Mouse (Mus musculus): ENCODE data around the gene Gm10553. TPM values are rescaled to one million over a fixed set of nuclear protein-coding genes. Genes with fewer than 3 reads are reported as not detected.
"Not testable (repeated sequence)": the region's sequence is repeated elsewhere in the genome, so short reads cannot be mapped to it uniquely, and the experiment has no call there.

The Gm10553 gene
- polyA plus RNA-seq (2012; rRNA removed) (not detected in 2 replicates), polyA plus RNA-seq (2014; fragmentation: Nextera tagmentation; extraction: Ambion mirVana) (not detected in 2 replicates)

DNA sequence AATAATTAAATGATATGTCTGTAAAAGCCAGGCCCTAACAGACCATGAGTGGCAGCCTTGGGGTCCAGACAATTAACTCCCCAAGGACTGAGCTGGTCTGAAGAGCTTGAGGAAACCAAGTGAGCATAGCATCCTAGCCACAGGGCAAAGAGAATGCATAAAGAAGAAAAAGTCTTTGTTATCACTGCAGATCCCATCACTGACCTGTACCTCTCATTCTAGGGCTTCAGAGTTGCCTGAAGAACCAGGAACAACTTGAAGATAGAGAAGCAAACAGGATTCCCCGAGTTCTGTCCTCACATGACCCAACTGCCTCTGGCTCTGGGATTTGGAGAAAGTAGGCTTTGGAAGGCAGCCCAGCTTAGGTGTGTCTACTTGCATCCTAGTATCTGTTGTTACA lies at the start of gene Gm10553:
TSS of gene Gm10553 (plus strand) at position 301 of the 400 bp plus-strand sequence.
- WGBS: 69% methylated on average over 1 of the region's 1 CpGs
- not testable (repeated sequence) for H3K9me3 ChIP-seq (ENCODE audit: control insufficient read depth, low read length); H3K36me3 ChIP-seq (ENCODE audit: control insufficient read depth, insufficient read depth, low read length); DNase-seq (ENCODE audit: low spot score); H3K27ac ChIP-seq (replicated peaks; ENCODE audit: low read depth, low read length); H3K9ac ChIP-seq (ENCODE audit: low read depth, low read length, severe bottlenecking); ATAC-seq (ENCODE audit: low FRiP score, low read depth); H3K4me2 ChIP-seq (replicated peaks; ENCODE audit: low read depth, low read length, severe bottlenecking); H3K27me3 ChIP-seq (ENCODE audit: control insufficient read depth, insufficient read depth, low read length); H3K4me3 ChIP-seq (replicated peaks; ENCODE audit: low read length); H3K4me1 ChIP-seq (ENCODE audit: control insufficient read depth, insufficient read depth, low read length)

DNA sequence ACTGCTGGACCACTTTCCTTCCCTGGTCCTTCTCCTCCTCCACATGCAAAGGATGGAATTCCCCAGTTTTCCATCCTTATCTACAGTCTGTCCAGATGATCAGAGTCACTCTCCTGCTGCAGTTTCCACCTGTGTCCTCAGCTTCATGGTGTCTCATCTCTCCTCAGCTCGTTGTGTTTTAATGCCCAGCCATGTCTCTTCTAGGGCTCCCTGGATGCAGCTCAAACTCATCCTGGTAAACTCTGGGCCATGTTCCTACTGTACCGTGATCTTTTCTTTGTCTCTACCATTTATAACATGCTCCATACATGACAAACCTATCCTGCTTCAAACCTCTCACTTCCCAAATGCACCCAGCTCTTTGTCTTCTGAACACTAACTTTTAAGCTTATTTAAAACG lies 28.3 kb upstream of the Gm10553 start:
- H3K36me3 ChIP-seq (ENCODE audit: control insufficient read depth, insufficient read depth, low read length); DNase-seq (ENCODE audit: low spot score); H3K4me2 ChIP-seq (replicated peaks; ENCODE audit: low read depth, low read length, severe bottlenecking); H3K9ac ChIP-seq (ENCODE audit: low read depth, low read length, severe bottlenecking); H3K4me1 ChIP-seq (ENCODE audit: control insufficient read depth, insufficient read depth, low read length); H3K4me3 ChIP-seq (replicated peaks; ENCODE audit: low read length); H3K27me3 ChIP-seq (ENCODE audit: control insufficient read depth, insufficient read depth, low read length); ATAC-seq (ENCODE audit: low FRiP score, low read depth); H3K9me3 ChIP-seq (ENCODE audit: control insufficient read depth, low read length); H3K27ac ChIP-seq (replicated peaks; ENCODE audit: low read depth, low read length): not testable (repeated sequence)
- WGBS: 57% methylated on average over 3 of the region's 3 CpGs

DNA sequence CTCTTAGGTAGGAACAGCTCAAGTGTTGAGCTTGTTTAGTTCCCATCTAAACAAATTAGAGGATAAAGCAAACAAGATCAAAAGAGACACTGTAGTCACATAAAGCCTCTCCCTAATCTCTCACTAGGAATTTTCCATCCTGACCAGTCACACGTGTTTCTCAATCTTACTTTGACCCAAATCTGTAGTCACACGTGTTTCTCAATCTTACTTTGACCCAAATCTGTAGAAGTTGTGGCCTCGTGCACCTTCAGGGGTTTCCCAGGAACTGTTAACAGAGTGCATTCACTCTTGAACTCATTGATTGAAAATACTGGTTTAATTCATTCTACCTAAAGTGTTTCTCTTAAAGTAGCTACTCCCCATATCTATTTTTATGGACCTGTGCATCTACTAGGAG lies 26.9 kb upstream of the Gm10553 start:
- H3K36me3 ChIP-seq (ENCODE audit: control insufficient read depth, insufficient read depth, low read length); H3K27ac ChIP-seq (replicated peaks; ENCODE audit: low read depth, low read length); ATAC-seq (ENCODE audit: low FRiP score, low read depth); H3K4me1 ChIP-seq (ENCODE audit: control insufficient read depth, insufficient read depth, low read length); H3K9ac ChIP-seq (ENCODE audit: low read depth, low read length, severe bottlenecking); H3K4me2 ChIP-seq (replicated peaks; ENCODE audit: low read depth, low read length, severe bottlenecking); DNase-seq (ENCODE audit: low spot score); H3K4me3 ChIP-seq (replicated peaks; ENCODE audit: low read length); H3K9me3 ChIP-seq (ENCODE audit: control insufficient read depth, low read length); H3K27me3 ChIP-seq (ENCODE audit: control insufficient read depth, insufficient read depth, low read length): not testable (repeated sequence)
- WGBS: 65% methylated on average over 3 of the region's 3 CpGs

DNA sequence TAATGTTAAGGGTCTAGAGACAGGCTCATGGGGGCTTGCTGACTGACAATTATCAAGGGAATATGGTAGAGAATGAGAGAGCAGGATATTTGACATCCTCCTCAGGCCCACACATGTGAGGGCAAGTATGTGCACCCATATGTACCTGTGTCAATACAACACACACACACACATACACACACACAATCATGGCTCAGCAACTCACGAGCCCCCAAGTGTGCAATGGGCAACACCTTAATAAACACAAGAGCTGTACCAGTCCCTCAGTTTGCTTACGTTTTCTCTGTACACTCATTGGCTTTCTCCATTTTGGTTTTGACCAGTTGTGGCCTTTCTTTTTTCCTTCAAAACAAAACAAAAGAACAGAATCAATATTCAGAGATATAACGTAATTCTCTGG lies 15.2 kb upstream of the Gm10553 start:
- not testable (repeated sequence) for DNase-seq (ENCODE audit: low spot score); H3K4me1 ChIP-seq (ENCODE audit: control insufficient read depth, insufficient read depth, low read length); H3K9ac ChIP-seq (ENCODE audit: low read depth, low read length, severe bottlenecking); H3K27me3 ChIP-seq (ENCODE audit: control insufficient read depth, insufficient read depth, low read length); H3K9me3 ChIP-seq (ENCODE audit: control insufficient read depth, low read length); H3K36me3 ChIP-seq (ENCODE audit: control insufficient read depth, insufficient read depth, low read length); H3K4me2 ChIP-seq (replicated peaks; ENCODE audit: low read depth, low read length, severe bottlenecking); H3K27ac ChIP-seq (replicated peaks; ENCODE audit: low read depth, low read length); H3K4me3 ChIP-seq (replicated peaks; ENCODE audit: low read length); ATAC-seq (ENCODE audit: low FRiP score, low read depth)
- WGBS: 55% methylated on average over 3 of the region's 3 CpGs

DNA sequence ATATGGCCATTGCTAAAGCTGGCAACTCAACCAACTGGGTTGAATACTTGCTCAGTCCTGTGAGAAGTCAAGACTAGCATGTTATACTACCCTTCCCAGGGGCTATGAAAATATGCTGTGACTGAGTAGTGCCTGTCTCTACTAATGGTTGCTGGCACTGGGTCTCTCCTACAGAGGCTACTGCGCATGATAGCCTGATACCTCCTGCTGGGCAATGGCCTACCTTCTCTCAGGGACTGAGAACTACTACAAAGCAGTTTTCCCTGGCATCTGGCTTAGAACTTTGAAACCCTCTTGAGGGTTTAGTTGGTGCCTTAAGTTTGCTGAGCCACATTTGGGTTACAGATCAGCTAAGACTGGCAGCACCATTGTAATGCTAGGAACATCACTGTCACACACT lies 13.8 kb upstream of the Gm10553 start:
- H3K36me3 ChIP-seq (ENCODE audit: control insufficient read depth, insufficient read depth, low read length); H3K27ac ChIP-seq (replicated peaks; ENCODE audit: low read depth, low read length); H3K9me3 ChIP-seq (ENCODE audit: control insufficient read depth, low read length); ATAC-seq (ENCODE audit: low FRiP score, low read depth); H3K4me1 ChIP-seq (ENCODE audit: control insufficient read depth, insufficient read depth, low read length); DNase-seq (ENCODE audit: low spot score); H3K9ac ChIP-seq (ENCODE audit: low read depth, low read length, severe bottlenecking); H3K4me3 ChIP-seq (replicated peaks; ENCODE audit: low read length); H3K4me2 ChIP-seq (replicated peaks; ENCODE audit: low read depth, low read length, severe bottlenecking); H3K27me3 ChIP-seq (ENCODE audit: control insufficient read depth, insufficient read depth, low read length): not testable (repeated sequence)
- WGBS: 83% methylated on average over 1 of the region's 1 CpGs

DNA sequence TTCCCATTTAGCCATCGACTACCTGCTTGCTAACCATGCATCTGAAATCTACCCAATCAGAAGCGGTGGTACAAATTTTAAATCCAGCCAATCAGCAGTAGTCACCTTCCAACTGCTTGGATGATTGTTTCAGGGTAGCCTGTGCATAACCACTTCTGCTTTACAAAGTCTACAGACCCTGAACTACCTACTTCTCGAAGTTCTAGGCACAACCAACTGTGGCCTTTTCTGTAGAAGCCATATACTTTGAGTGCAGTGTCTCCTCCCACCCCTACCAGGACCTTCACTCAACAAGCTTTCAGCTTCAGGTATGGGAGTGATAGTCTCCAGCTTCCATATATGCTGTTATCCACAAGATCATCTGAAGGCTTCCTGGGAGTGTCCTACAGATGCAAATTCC lies 7.8 kb upstream of the Gm10553 start:
- H3K4me3 ChIP-seq (replicated peaks; ENCODE audit: low read length); H3K4me1 ChIP-seq (ENCODE audit: control insufficient read depth, insufficient read depth, low read length); ATAC-seq (ENCODE audit: low FRiP score, low read depth); H3K27me3 ChIP-seq (ENCODE audit: control insufficient read depth, insufficient read depth, low read length); H3K4me2 ChIP-seq (replicated peaks; ENCODE audit: low read depth, low read length, severe bottlenecking); H3K27ac ChIP-seq (replicated peaks; ENCODE audit: low read depth, low read length); H3K36me3 ChIP-seq (ENCODE audit: control insufficient read depth, insufficient read depth, low read length); DNase-seq (ENCODE audit: low spot score); H3K9ac ChIP-seq (ENCODE audit: low read depth, low read length, severe bottlenecking); H3K9me3 ChIP-seq (ENCODE audit: control insufficient read depth, low read length): not testable (repeated sequence)
- 29% methylated on average over 1 of the region's 3 CpGs for WGBS

DNA sequence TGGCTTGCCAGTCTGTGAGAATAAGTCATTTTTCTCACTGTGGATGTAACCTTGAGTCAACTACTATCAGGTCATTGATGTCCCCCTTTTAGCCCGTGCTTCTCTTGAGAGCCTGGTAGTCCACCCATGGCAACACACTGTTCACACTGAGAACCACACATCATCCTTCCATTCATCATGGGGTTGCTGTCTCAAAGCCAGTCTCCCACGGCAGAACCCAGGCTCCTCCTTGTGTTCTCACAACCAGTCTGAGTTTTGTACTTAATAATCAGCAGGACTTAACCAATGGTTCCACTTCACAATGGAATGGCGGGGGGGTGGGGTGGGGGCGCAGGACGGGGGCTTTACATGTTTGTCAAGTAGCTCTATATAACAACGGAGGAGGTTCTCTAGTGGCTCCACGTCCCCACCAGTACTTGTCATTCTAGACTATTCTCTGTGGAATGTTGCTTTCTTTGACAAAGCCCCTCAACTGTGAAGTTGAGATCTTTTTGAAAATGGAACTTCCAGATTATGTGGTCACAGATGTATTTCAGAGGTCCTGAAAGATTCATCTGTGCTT lies 6.9 kb upstream of the Gm10553 start:
- not testable (repeated sequence) for H3K27me3 ChIP-seq (ENCODE audit: control insufficient read depth, insufficient read depth, low read length); H3K4me3 ChIP-seq (replicated peaks; ENCODE audit: low read length); DNase-seq (ENCODE audit: low spot score); ATAC-seq (ENCODE audit: low FRiP score, low read depth); H3K9ac ChIP-seq (ENCODE audit: low read depth, low read length, severe bottlenecking); H3K4me1 ChIP-seq (ENCODE audit: control insufficient read depth, insufficient read depth, low read length); H3K4me2 ChIP-seq (replicated peaks; ENCODE audit: low read depth, low read length, severe bottlenecking); H3K9me3 ChIP-seq (ENCODE audit: control insufficient read depth, low read length); H3K36me3 ChIP-seq (ENCODE audit: control insufficient read depth, insufficient read depth, low read length); H3K27ac ChIP-seq (replicated peaks; ENCODE audit: low read depth, low read length)
- WGBS: 82% methylated on average over 6 of the region's 7 CpGs

DNA sequence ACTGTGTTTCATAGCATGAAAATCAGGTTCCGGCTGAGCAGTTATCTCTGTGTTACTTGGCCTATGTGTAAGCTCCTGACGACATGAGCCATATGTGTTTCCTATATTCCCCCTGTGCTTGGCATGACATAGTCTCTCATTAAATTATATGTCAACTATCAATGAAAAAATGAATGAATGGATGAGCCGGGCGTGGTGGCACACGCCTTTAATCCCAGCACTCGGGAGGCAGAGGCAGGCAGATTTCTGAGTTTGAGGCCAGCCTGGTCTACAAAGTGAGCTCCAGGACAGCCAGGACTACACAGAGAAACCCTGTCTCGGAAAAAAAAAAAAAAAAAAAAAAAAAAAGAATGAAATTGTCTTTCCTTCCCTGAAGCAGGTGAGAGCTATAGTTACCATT lies 883 bp upstream of the Gm10553 start:
- not testable (repeated sequence) for H3K36me3 ChIP-seq (ENCODE audit: control insufficient read depth, insufficient read depth, low read length); H3K27me3 ChIP-seq (ENCODE audit: control insufficient read depth, insufficient read depth, low read length); H3K9ac ChIP-seq (ENCODE audit: low read depth, low read length, severe bottlenecking); H3K4me3 ChIP-seq (replicated peaks; ENCODE audit: low read length); H3K4me2 ChIP-seq (replicated peaks; ENCODE audit: low read depth, low read length, severe bottlenecking); H3K27ac ChIP-seq (replicated peaks; ENCODE audit: low read depth, low read length); ATAC-seq (ENCODE audit: low FRiP score, low read depth); H3K4me1 ChIP-seq (ENCODE audit: control insufficient read depth, insufficient read depth, low read length); H3K9me3 ChIP-seq (ENCODE audit: control insufficient read depth, low read length); DNase-seq (ENCODE audit: low spot score)
- 78% methylated on average over 7 of the region's 7 CpGs for WGBS
